Mouse (Mus musculus) erythroblast, embryonic 14.5 days (primary cell): ENCODE measurements around the gene Stac2. TPM values are rescaled to one million over a fixed set of nuclear protein-coding genes. Genes with fewer than 3 reads are reported as not detected.

Source experiments
- H3K27me3 ChIP-seq: 2 replicates; pipeline ENCODE4 v1.6.1; 2012; ENCODE audit warnings: inconsistent platforms; ENCODE audit not compliant: control insufficient read depth
- H3K36me3 ChIP-seq: 2 replicates; pipeline ENCODE4 v1.6.1; 2012; ENCODE audit warnings: mild to moderate bottlenecking, inconsistent platforms; ENCODE audit not compliant: control insufficient read depth
- H3K4me1 ChIP-seq: 2 replicates; pipeline ENCODE4 v1.6.1; 2012; ENCODE audit warnings: inconsistent platforms; ENCODE audit not compliant: control insufficient read depth
- H3K4me3 ChIP-seq: replicated peaks from 2 replicates; pipeline ENCODE3; 2012; ENCODE audit warnings: moderate library complexity, mild to moderate bottlenecking, inconsistent platforms
- H3K9me3 ChIP-seq: 2 replicates; pipeline ENCODE4 v1.6.1; 2012; ENCODE audit warnings: low read length, inconsistent platforms, mixed read lengths; ENCODE audit not compliant: control insufficient read depth
- GATA1 ChIP-seq: IDR thresholded peaks from 2 replicates; pipeline ENCODE4 v1.6.1; 2012; ENCODE audit warnings: low read length, inconsistent platforms, mixed read lengths
- TAL1 ChIP-seq: IDR thresholded peaks from 3 replicates; pipeline ENCODE4 v1.6.1; 2012; ENCODE audit warnings: low read length, inconsistent platforms, mixed read lengths
- polyA plus RNA-seq: library from polyadenylated mRNA; stranded (reverse); fragments of >175 nt; gene quantifications from 2 replicates; pipeline ENCODE4 v1.2.3, GENCODE M21; 2012

The Stac2 gene
- polyA plus RNA-seq, 1 experiment = not detected

- H3K36me3 ChIP-seq = no peaks in the 10 kb centered on the region
- H3K9me3 ChIP-seq = peaks cover 7% of the 10 kb centered on the region
- H3K27me3 ChIP-seq = peaks cover 4% of the 10 kb centered on the region
- no peaks in the 10 kb centered on the region for H3K4me1 ChIP-seq
- TF ChIP-seq GATA1 (no peak), TAL1 (no peak)
- no peak overlapping the region for H3K4me3 ChIP-seq
These were observed 22.0 kb upstream of the Stac2 start for GRCm38 (mm10) chr11:98075195-98075808.

- TF ChIP-seq TAL1 (no peak), GATA1 (no peak)
- H3K36me3 ChIP-seq = no peaks in the 10 kb centered on the region
- H3K9me3 ChIP-seq = peaks cover 7% of the 10 kb centered on the region
- peaks cover 4% of the 10 kb centered on the region for H3K27me3 ChIP-seq
- no peak overlapping the region for H3K4me3 ChIP-seq
- no peaks in the 10 kb centered on the region for H3K4me1 ChIP-seq
These were observed 20.2 kb upstream of the Stac2 start for GRCm38 (mm10) chr11:98073442-98073841.

- Histone ChIP-seq H3K27me3 (no peaks in the 10 kb centered on the region), H3K4me1 (no peaks in the 10 kb centered on the region), H3K9me3 (peaks cover 12% of the 10 kb centered on the region), H3K4me3 (no peak overlapping the region), H3K36me3 (no peaks in the 10 kb centered on the region)
- no peak for TF ChIP-seq TAL1
These were observed 14.0 kb upstream of the Stac2 start for GRCm38 (mm10) chr11:98067255-98067654.

- Histone ChIP-seq H3K9me3 (peaks cover 8% of the 10 kb centered on the region; the same call in 1 of the 2 replicates), H3K4me1 (no peaks in the 10 kb centered on the region), H3K27me3 (no peaks in the 10 kb centered on the region), H3K36me3 (no peaks in the 10 kb centered on the region), H3K4me3 (no peak overlapping the region)
- no peak for TF ChIP-seq TAL1
- TF ChIP-seq GATA1 = no peak
These were observed 12.9 kb upstream of the Stac2 start for GRCm38 (mm10) chr11:98066201-98066600.

GRCm38 (mm10) chr11:98061904-98062562 is 8.8 kb upstream of the Stac2 start:
- no peak overlapping the region for H3K4me3 ChIP-seq
- peaks cover 9% of the 10 kb centered on the region for H3K27me3 ChIP-seq
- H3K4me1 ChIP-seq = no peaks in the 10 kb centered on the region
- H3K9me3 ChIP-seq = peaks cover 4% of the 10 kb centered on the region; the same call in 1 of the 2 replicates
- no peaks in the 10 kb centered on the region for H3K36me3 ChIP-seq
- TF ChIP-seq GATA1 = no peak

GRCm38 (mm10) chr11:98061441-98061840 is 8.2 kb upstream of the Stac2 start:
- H3K4me1 ChIP-seq = no peaks in the 10 kb centered on the region
- H3K4me3 ChIP-seq = no peak overlapping the region
- peaks cover under 1% of the 10 kb centered on the region; the same call in 1 of the 2 replicates for H3K9me3 ChIP-seq
- no peak for TF ChIP-seq TAL1
- no peak for TF ChIP-seq GATA1
- no peaks in the 10 kb centered on the region for H3K36me3 ChIP-seq
- H3K27me3 ChIP-seq = peaks cover 12% of the 10 kb centered on the region

GRCm38 (mm10) chr11:98060104-98060692 is 6.9 kb upstream of the Stac2 start:
- Histone ChIP-seq H3K4me1 (no peaks in the 10 kb centered on the region), H3K36me3 (no peaks in the 10 kb centered on the region), H3K27me3 (peaks cover 18% of the 10 kb centered on the region), H3K4me3 (no peak overlapping the region), H3K9me3 (no peaks in the 10 kb centered on the region)
- TF ChIP-seq GATA1 (no peak), TAL1 (no peak)

- Histone ChIP-seq H3K27me3 (peaks cover 22% of the 10 kb centered on the region), H3K4me1 (no peaks in the 10 kb centered on the region), H3K4me3 (no peak overlapping the region), H3K36me3 (no peaks in the 10 kb centered on the region), H3K9me3 (no peaks in the 10 kb centered on the region)
- TF ChIP-seq GATA1 (no peak), TAL1 (no peak)
These were observed 6.4 kb upstream of the Stac2 start for GRCm38 (mm10) chr11:98059662-98060061.

- TF ChIP-seq GATA1 (no peak), TAL1 (no peak)
- H3K27me3 ChIP-seq = peaks cover 37% of the 10 kb centered on the region
- no peak overlapping the region for H3K4me3 ChIP-seq
- no peaks in the 10 kb centered on the region; the same call in 1 of the 2 replicates for H3K9me3 ChIP-seq
- H3K4me1 ChIP-seq = no peaks in the 10 kb centered on the region
- H3K36me3 ChIP-seq = no peaks in the 10 kb centered on the region
These were observed 4.7 kb upstream of the Stac2 start for GRCm38 (mm10) chr11:98057998-98058397.
